Comparison of ENCODE assay signal across 16 mouse cellular contexts in the genomic region with DNA sequence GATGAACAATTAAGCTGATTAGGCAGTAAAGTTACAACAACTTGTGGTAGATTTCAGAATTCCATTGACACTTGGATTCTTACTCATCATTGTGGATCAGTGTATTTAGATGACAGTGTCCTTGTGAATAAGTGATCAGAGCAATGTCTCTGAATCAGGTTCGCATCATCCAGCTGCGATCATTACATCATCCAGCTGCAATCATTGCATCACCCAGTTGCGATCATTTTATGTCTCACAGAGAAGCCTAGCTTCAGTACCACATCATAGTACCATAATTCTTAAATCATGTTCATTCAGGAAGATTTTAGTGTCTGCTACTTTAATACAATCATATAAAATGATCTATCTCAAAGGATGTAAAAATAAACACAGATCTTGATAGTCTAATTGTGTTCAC.
"Had no signal": no experiment of that assay in that cellular context is flagged by ENCODE, and none has a peak within 500 bp of the region (broad histone marks: within the 10 kb centered on the region; RNA-seq: fewer than 3 reads in every experiment).

No protein-coding gene starts in this region.

- H3K4me2 ChIP-seq: neural tube, embryonic 13.5 days; neural tube, embryonic 15.5 days; stomach, embryonic 15.5 days had no signal

- H3K36me3 ChIP-seq: neural tube, embryonic 13.5 days; neural tube, embryonic 15.5 days; stomach, embryonic 15.5 days had no signal

- H3K27me3 ChIP-seq: neural tube, embryonic 13.5 days; neural tube, embryonic 15.5 days; stomach, embryonic 15.5 days had no signal

- H3K27ac ChIP-seq: neural tube, embryonic 13.5 days; neural tube, embryonic 15.5 days; stomach, embryonic 15.5 days; stomach, postnatal 0 days had no signal

- DNase-seq: retina, postnatal 1 day; right cerebral cortex, adult 18-20 months; right cerebral cortex, postnatal 14 days; right cerebral cortex, postnatal 25 days; right cerebral cortex, postnatal 4 days; spleen, adult 18-20 months; thymus, adult 18-20 months; thymus, adult 2 months; thymus, postnatal 14 days; thymus, postnatal 25 days; thymus, postnatal 36 days; thymus, postnatal 4 days had no signal

- H3K9me3 ChIP-seq: neural tube, embryonic 13.5 days; neural tube, embryonic 15.5 days; stomach, embryonic 15.5 days had no signal

- H3K4me1 ChIP-seq: neural tube, embryonic 15.5 days; stomach, embryonic 15.5 days had no signal

- H3K4me3 ChIP-seq: neural tube, embryonic 13.5 days; neural tube, embryonic 15.5 days; stomach, embryonic 15.5 days had no signal
